Mouse (Mus musculus): Measurements from ENCODE around the gene Ptpre.

Gene Ptpre

DNA sequence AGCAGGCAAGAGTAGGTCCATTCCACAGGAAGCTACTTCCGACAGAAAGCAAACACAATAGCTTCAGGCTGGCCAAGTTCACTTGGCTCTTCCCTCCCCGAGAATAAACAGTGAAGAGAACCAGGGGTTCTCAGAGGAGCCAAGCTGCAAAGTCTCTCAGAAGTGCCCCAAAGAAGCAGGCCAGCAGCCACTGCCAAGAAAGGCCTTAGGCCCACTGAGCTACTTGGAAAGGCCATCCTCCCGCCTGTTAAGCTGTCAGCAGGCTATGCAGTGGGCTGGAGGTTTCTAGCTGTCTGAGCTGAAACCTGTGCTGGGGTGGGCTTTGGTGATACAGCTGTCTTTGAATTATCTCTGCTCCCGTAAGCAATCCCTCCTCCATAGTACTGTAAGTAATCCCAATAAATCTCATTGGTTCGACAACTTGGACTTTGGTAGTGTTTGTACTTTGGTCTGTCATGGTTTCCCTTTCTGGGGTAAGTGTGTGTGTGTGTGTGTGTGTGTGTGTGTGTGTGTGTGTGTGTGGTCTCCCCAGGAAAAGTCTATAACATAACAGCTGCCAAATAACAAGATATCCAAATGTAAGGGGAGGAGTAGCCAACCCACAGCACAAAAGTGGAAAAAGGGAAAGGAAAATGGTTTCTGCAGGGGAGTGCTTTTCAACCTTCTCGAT, 186.5 kb downstream of the Ptpre start:
- DNase-seq (ENCODE audit: low spot score), result no peak

DNA sequence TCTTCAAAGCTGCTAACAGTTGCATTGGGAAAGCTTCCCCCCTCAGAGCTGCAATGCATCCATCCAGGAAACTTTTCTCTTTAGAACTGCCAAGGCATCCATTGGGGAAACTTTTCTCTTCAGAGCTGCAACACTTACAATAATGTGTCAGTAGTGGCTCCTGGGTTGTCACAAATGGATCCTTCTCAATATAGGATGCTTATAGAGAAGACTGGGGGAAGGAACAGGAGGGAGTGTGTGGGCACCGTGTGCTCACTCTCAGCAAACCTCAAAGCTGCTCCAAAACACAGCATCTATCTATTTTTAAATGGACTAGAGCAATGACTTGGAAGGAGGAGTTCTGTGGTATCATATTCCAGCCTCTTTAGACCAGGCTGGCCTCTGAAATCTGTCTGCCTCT, 189.4 kb downstream of the Ptpre start:
- DNase-seq (ENCODE audit: low spot score), result no peak

DNA sequence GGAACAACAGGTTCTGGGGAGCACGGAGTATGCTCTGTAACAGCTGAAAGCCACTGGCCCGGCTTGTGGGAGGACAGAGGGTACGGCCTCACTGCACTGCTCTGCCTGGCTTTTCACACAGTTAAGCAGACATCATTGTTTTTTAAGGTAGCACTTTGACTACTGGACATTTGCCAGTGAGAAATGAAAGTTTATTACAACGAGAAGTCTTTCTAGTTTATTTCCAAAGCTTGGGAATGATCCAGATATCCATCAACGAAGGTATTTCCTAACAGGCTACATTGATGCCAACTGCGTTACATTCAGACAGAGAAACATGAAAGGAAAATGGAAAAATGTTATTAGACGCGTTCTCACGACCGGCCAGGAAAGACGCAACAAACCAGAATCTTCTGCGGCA, 190.8 kb downstream of the Ptpre start:
- no peak for DNase-seq (ENCODE audit: low spot score)

DNA sequence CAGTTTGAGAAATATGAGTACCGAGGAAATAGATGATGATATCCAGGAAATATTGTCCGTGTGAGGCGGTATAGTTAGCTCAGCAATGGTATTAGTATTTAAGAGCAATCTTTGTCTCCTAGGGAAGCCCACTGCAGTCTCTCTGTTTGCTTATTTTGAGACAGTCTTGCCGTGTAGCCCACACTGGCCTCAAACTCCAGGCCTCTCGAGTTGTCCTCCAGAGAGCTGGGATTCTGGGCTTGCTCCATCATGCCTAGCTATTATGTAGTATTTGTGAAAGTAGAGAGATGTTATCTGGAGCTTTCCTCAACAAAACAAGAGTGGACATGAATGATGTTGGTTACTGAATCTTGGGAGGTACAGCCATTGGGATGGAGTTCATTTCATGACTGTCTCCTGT, 197.1 kb downstream of the Ptpre start:
- DNase-seq (ENCODE audit: low spot score), result no peak

DNA sequence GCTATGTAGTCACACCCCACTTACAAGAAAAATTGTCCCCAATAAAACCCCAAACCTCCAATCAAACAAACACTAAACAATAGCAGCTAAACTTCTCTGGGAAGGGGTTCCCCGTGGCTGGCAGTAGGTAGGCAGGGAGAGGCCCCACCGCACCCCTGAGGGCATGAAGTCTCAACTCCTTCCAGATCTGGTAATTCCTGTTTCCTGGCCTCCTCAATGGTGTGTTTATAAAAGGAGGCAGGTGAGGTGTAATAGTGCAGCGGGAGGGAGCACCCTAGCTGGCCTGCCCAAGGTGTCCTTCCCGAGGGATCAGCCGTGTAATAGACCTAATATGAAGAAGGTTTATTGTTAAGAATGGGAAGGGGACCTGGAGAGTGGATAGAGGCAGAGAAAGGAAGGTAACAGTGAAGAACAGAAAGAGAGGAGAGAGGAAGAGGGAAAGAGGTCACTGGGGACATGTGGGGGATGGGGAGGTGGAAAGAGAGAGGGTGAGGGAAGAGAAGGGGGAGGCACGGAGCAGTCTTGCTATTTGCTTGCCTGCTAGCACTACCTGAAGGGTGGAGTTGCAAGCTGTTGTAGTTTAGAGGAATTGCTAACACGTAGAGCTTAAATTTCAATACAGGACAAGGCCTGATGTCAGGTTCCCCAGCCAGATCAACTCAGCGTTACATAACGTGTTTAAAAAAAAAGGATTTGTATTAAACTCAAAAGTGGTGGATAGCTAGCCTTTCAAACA, 197.8 kb downstream of the Ptpre start:
- DNase-seq (ENCODE audit: low spot score), result no peak
